Mouse (Mus musculus) lung, adult 2 months (tissue): Measurements from ENCODE around the gene Ptpra.
"Not testable (repeated sequence)": the region's sequence is repeated elsewhere in the genome, so short reads cannot be mapped to it uniquely, and the experiment has no call there.

ENCODE experiments used
- CTCF ChIP-seq: fragments of 200-500 bp; IDR thresholded peaks from 2 replicates; pipeline ENCODE4 v1.5.1; 2011; ENCODE audit warnings: mild to moderate bottlenecking, low read length, control low read depth; ENCODE audit not compliant: insufficient read depth
- POLR2A ChIP-seq: fragments of 200-500 bp; IDR thresholded peaks from 2 replicates; pipeline ENCODE4 v1.6.1; 2011; ENCODE audit warnings: low read depth, mild to moderate bottlenecking, control low read depth, low read length, borderline replicate concordance; ENCODE audit errors: extremely low read depth

DNA sequence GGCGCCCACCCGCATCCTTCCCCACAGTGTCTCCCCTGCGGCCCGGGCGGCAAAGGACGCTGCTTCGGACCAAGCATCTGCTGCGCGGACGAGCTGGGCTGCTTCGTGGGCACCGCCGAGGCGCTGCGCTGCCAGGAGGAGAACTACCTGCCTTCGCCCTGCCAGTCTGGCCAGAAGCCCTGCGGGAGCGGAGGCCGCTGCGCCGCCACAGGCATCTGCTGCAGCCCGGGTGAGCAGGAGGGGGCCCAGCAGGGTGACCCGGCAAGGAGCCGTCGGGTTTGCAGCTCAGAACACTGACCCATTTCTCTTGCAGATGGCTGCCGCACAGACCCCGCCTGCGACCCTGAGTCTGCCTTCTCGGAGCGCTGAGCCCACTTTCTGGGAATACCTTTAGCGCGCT is 126.5 kb downstream of the Ptpra start:
- not testable (repeated sequence) for TF ChIP-seq POLR2A, CTCF
